Mouse (Mus musculus) myocyte (in vitro differentiated cells): ENCODE data around the gene Ccne1.

Experiments
- E2F4 ChIP-seq: IDR thresholded peaks from one replicate; pipeline ENCODE4 v1.6.1; 2011; ENCODE audit warnings: mild to moderate bottlenecking, control low read depth, moderate library complexity; ENCODE audit not compliant: insufficient read depth
- MAX ChIP-seq: IDR thresholded peaks from one replicate; pipeline ENCODE4 v1.6.1; 2011; ENCODE audit warnings: low read depth, mild to moderate bottlenecking, control low read depth
- MYOD1 ChIP-seq, 3 experiments: IDR thresholded peaks; one replicate each; pipeline ENCODE4 v1.6.1; 2011; ENCODE audit warnings: control low read depth in 2 of 3, low read depth in 2 of 3, mild to moderate bottlenecking in 2 of 3, moderate library complexity in 1 of 3; ENCODE audit not compliant: insufficient read length in 2 of 3, control insufficient read depth in 1 of 3
- MYOG ChIP-seq, 3 experiments: IDR thresholded peaks; one replicate each; pipeline ENCODE4 v1.6.1; 2011; ENCODE audit warnings: control low read depth in 2 of 3, low read depth in 2 of 3, mild to moderate bottlenecking in 2 of 3; ENCODE audit not compliant: insufficient read length in 2 of 3, control insufficient read depth in 1 of 3, insufficient read depth in 1 of 3
- POLR2A ChIP-seq: IDR thresholded peaks from one replicate; pipeline ENCODE4 v1.6.1; 2011; ENCODE audit warnings: low read depth, mild to moderate bottlenecking, control low read depth, moderate library complexity; ENCODE audit not compliant: insufficient read length
- POLR2AphosphoS2 ChIP-seq: IDR thresholded peaks from one replicate; pipeline ENCODE4 v1.6.1; 2011; ENCODE audit warnings: low read depth, control low read depth; ENCODE audit not compliant: insufficient read length
- REST ChIP-seq: IDR thresholded peaks from one replicate; pipeline ENCODE4 v1.6.1; 2011; ENCODE audit warnings: mild to moderate bottlenecking, control low read depth, moderate library complexity; ENCODE audit not compliant: insufficient read depth, insufficient read length
- SRF ChIP-seq: IDR thresholded peaks from one replicate; pipeline ENCODE4 v1.6.1; 2011; ENCODE audit warnings: low read depth; ENCODE audit not compliant: control insufficient read depth, insufficient read length
- TCF3 ChIP-seq: IDR thresholded peaks from one replicate; pipeline ENCODE4 v1.6.1; 2011; ENCODE audit warnings: low read depth, control low read depth; ENCODE audit not compliant: insufficient read length
- USF1 ChIP-seq: IDR thresholded peaks from one replicate; pipeline ENCODE4 v1.6.1; 2011; ENCODE audit warnings: low read depth, mild to moderate bottlenecking, control low read depth, moderate library complexity

GRCm38 (mm10) chr7:38105379-38105778 lies 2.0 kb downstream of the Ccne1 start:
- TF ChIP-seq POLR2A (no peak), MAX (no peak), MYOD1 (IDR thresholded peaks at IDR 0.05; ENCODE audit: control insufficient read depth in 1 of 3, insufficient read length in 2 of 3, low read depth in 2 of 3) (no peak), TCF3 (no peak), USF1 (no peak), POLR2AphosphoS2 (no peak), REST (no peak), MYOG (IDR thresholded peaks at IDR 0.05; ENCODE audit: control insufficient read depth in 1 of 3, insufficient read depth in 1 of 3, insufficient read length in 2 of 3, low read depth in 2 of 3) (no peak), E2F4 (no peak), SRF (no peak)
